Mouse (Mus musculus): Measurements from ENCODE around the gene Slc10a6.

Slc10a6 gene

GRCm38 (mm10) chr5:103620301-103620973 lies 8.8 kb downstream of the Slc10a6 start:
- peak; percentile 87 for DNase-seq (ENCODE audit: extremely low read depth, low read depth, low spot score)

GRCm38 (mm10) chr5:103617191-103617590 lies 12.0 kb downstream of the Slc10a6 start:
- DNase-seq (ENCODE audit: extremely low read depth, low read depth, low spot score): no peak

- no peak for DNase-seq (ENCODE audit: extremely low read depth, low read depth, low spot score)
Measured at GRCm38 (mm10) chr5:103614356-103614755, 14.8 kb downstream of the Slc10a6 start.

- DNase-seq (ENCODE audit: extremely low read depth, low read depth, low spot score): no peak
Measured at GRCm38 (mm10) chr5:103612316-103612715, 16.9 kb downstream of the Slc10a6 start.

- DNase-seq (ENCODE audit: extremely low read depth, low read depth, low spot score): peak; percentile 76
Measured at GRCm38 (mm10) chr5:103610856-103611472, 18.2 kb downstream of the Slc10a6 start.

- peak; percentile 95 for DNase-seq (ENCODE audit: extremely low read depth, low read depth, low spot score)
Measured at GRCm38 (mm10) chr5:103610148-103610547, 19.1 kb downstream of the Slc10a6 start.

GRCm38 (mm10) chr5:103605707-103606106 lies 23.5 kb downstream of the Slc10a6 start:
- peak; percentile 66 for DNase-seq (ENCODE audit: extremely low read depth, low read depth, low spot score)

GRCm38 (mm10) chr5:103603115-103603893 lies 25.9 kb downstream of the Slc10a6 start:
- DNase-seq (ENCODE audit: extremely low read depth, low read depth, low spot score): no peak

- no peak for DNase-seq (ENCODE audit: extremely low read depth, low read depth, low spot score)
Measured at GRCm38 (mm10) chr5:103598881-103599280, 30.3 kb downstream of the Slc10a6 start.

GRCm38 (mm10) chr5:103598264-103598663 lies 30.9 kb downstream of the Slc10a6 start:
- DNase-seq (ENCODE audit: extremely low read depth, low read depth, low spot score): no peak

GRCm38 (mm10) chr5:103597604-103598003 lies 31.6 kb downstream of the Slc10a6 start:
- no peak for DNase-seq (ENCODE audit: extremely low read depth, low read depth, low spot score)

- DNase-seq (ENCODE audit: extremely low read depth, low read depth, low spot score): peak; percentile 78
Measured at GRCm38 (mm10) chr5:103596467-103597146, 32.6 kb downstream of the Slc10a6 start.

- DNase-seq (ENCODE audit: extremely low read depth, low read depth, low spot score): no peak
Measured at GRCm38 (mm10) chr5:103595394-103596226, 33.6 kb downstream of the Slc10a6 start.

GRCm38 (mm10) chr5:103593575-103593974 lies 35.6 kb downstream of the Slc10a6 start:
- no peak for DNase-seq (ENCODE audit: extremely low read depth, low read depth, low spot score)

GRCm38 (mm10) chr5:103592706-103593105 lies 36.5 kb downstream of the Slc10a6 start:
- peak; percentile 56 for DNase-seq (ENCODE audit: extremely low read depth, low read depth, low spot score)

- no peak for DNase-seq (ENCODE audit: extremely low read depth, low read depth, low spot score)
Measured at GRCm38 (mm10) chr5:103591846-103592245, 37.4 kb downstream of the Slc10a6 start.

GRCm38 (mm10) chr5:103587219-103587618 lies 42.0 kb downstream of the Slc10a6 start:
- no peak for DNase-seq (ENCODE audit: extremely low read depth, low read depth, low spot score)

GRCm38 (mm10) chr5:103579680-103580420 lies 49.4 kb downstream of the Slc10a6 start:
- peak; percentile 78 for DNase-seq (ENCODE audit: extremely low read depth, low read depth, low spot score)

- DNase-seq (ENCODE audit: extremely low read depth, low read depth, low spot score): no peak
Measured at GRCm38 (mm10) chr5:103569446-103569845, 59.8 kb downstream of the Slc10a6 start.

GRCm38 (mm10) chr5:103568034-103568433 lies 61.2 kb downstream of the Slc10a6 start:
- no peak for DNase-seq (ENCODE audit: extremely low read depth, low read depth, low spot score)
